Mouse (Mus musculus): ENCODE measurements at regions not wholly inside any gene's neighbourhood (a gene's known extent, or its start where the extent isn't known, plus 50 kb on each side); places are given as distances from the start of the nearest gene placed in this dataset.

DNA sequence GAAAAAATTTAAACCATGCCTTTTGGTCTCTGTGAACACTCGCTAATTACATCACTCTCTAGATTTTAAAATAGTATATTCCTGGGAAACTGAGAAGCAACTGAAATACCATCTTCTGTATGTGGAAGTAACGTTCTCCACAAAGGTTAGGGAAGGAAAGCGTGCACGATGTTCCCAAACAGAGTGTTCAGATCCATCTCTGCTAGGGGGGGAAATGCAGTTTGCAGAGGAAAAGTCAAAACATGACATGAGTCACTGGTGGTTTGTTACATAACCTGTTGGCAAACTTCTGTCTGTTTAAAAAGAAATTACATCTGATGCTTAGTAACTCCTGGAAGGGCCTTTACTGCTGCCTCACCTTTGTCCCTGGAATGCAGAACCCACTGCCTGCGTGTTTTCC, 314.2 kb downstream of the Dcdc2c start:
- TF ChIP-seq POLR2A (IDR thresholded peaks at IDR 0.05; ENCODE audit: insufficient read depth, low read depth, low read length) (no peak), CTCF (IDR thresholded peaks at IDR 0.05; ENCODE audit: insufficient read depth, low read depth, low read length) (no peak)
- 73% methylated on average over 5 of the region's 5 CpGs for WGBS
- no peak overlapping the region for H3K27ac ChIP-seq (ENCODE audit: insufficient read depth, low read depth, low read length)

DNA sequence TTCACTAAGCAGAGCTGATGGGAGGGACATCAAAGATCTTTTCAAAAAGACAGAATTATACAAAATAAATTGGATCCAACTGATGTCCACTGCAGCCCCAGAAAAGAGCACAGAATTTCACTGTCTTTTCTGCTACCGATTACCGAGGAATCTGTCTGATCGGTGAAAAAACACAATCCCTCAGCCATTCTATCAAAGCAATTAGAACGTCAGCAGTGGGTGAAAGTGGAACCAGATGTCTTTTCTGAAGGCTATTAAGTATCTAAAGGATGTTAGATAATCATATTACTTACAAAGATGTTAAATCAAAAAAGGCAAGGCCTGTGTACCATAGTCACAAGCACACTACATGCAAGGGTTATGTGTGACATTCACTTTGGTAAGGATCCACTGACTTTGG, 315.2 kb downstream of the Dcdc2c start:
- H3K4me3 ChIP-seq (ENCODE audit: insufficient read depth, low read depth, low read length), result no peak overlapping the region
- no peaks in the 10 kb centered on the region for H3K4me1 ChIP-seq (ENCODE audit: control insufficient read depth, insufficient read depth, low read length)
- TF ChIP-seq POLR2A (IDR thresholded peaks at IDR 0.05; ENCODE audit: insufficient read depth, low read depth, low read length) (no peak), CTCF (IDR thresholded peaks at IDR 0.05; ENCODE audit: insufficient read depth, low read depth, low read length) (no peak)
- 72% methylated on average over 4 of the region's 4 CpGs for WGBS
- no peak overlapping the region for H3K27ac ChIP-seq (ENCODE audit: insufficient read depth, low read depth, low read length)

More for the DNA sequence above, 314.2 kb downstream of the Dcdc2c start:
- Histone ChIP-seq H3K4me3 (ENCODE audit: insufficient read depth, low read depth, low read length) (no peak overlapping the region), H3K4me1 (ENCODE audit: control insufficient read depth, insufficient read depth, low read length) (no peaks in the 10 kb centered on the region)

DNA sequence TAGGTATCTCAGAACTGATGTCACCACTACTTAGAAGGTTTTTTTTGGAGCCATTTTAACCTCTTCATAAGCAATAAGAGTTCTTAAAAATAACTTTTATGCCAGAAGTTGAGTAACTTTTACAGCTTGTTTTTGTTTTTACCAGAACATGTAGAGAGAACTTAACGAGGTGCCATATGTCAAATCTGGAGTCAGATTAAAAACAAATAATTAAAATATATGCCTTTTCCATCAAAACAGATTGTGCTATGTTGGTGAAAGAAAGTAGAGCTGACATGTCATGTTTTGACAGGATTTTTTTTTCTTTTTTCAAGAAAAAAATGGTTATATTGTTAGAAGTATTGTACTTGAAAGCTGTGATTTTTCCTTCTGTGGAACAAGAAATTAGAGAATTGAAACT, 349.4 kb downstream of the Dcdc2c start:
- 88% methylated on average over 1 of the region's 1 CpGs for WGBS
- Histone ChIP-seq H3K27ac (ENCODE audit: insufficient read depth, low read depth, low read length) (no peak overlapping the region), H3K4me3 (ENCODE audit: insufficient read depth, low read depth, low read length) (no peak overlapping the region), H3K4me1 (ENCODE audit: control insufficient read depth, insufficient read depth, low read length) (no peaks in the 10 kb centered on the region)
- TF ChIP-seq CTCF (IDR thresholded peaks at IDR 0.05; ENCODE audit: insufficient read depth, low read depth, low read length) (no peak), POLR2A (IDR thresholded peaks at IDR 0.05; ENCODE audit: insufficient read depth, low read depth, low read length) (no peak)

DNA sequence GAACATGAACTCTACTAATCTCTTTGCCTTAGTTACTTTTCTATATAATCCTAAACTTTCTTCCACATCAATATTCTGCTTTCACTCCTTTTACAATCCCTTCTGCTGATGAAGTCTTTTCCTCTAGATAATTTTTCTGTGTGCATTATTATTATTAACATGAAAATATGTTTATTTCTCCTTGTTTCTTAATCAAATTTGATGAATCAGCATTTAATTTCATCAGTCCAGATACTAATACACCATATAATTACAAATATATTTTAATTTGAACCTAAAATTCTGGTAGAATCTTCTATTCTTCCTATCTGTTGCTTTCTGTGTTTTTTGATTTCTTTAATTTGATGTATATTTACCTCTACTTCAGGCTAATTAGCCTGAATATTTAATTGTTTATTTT, 365.5 kb downstream of the Dcdc2c start:
- no peaks in the 10 kb centered on the region for H3K4me1 ChIP-seq (ENCODE audit: control insufficient read depth, insufficient read depth, low read length)
- no peak overlapping the region for H3K4me3 ChIP-seq (ENCODE audit: insufficient read depth, low read depth, low read length)
- TF ChIP-seq CTCF (IDR thresholded peaks at IDR 0.05; ENCODE audit: insufficient read depth, low read depth, low read length) (no peak), POLR2A (IDR thresholded peaks at IDR 0.05; ENCODE audit: insufficient read depth, low read depth, low read length) (no peak)
- H3K27ac ChIP-seq (ENCODE audit: insufficient read depth, low read depth, low read length), result no peak overlapping the region

DNA sequence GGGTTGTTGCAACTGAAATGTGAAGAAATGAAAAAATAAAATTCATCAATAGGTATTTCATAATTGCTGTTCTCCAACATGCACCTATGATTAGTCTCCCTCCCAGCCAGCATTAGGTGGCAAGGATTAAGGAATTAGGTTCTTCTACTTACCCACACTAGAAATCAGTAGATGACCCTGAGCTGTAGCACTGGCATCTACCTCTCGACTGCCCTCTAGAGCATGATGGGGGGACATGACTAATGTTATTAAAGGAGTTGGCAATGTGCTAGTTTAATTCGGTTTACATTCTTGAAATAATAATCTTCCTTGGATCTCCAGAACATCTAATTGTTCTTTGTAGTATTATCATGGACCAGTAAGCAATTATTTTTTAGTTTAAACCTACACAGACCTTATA, 370.9 kb downstream of the Dcdc2c start:
- no peak overlapping the region for H3K27ac ChIP-seq (ENCODE audit: insufficient read depth, low read depth, low read length)
- no peaks in the 10 kb centered on the region for H3K4me1 ChIP-seq (ENCODE audit: control insufficient read depth, insufficient read depth, low read length)
- no peak for TF ChIP-seq CTCF (IDR thresholded peaks at IDR 0.05; ENCODE audit: insufficient read depth, low read depth, low read length)
- no peak for TF ChIP-seq POLR2A (IDR thresholded peaks at IDR 0.05; ENCODE audit: insufficient read depth, low read depth, low read length)
- H3K4me3 ChIP-seq (ENCODE audit: insufficient read depth, low read depth, low read length), result no peak overlapping the region
- WGBS, result 64% methylated on average over 2 of the region's 2 CpGs

DNA sequence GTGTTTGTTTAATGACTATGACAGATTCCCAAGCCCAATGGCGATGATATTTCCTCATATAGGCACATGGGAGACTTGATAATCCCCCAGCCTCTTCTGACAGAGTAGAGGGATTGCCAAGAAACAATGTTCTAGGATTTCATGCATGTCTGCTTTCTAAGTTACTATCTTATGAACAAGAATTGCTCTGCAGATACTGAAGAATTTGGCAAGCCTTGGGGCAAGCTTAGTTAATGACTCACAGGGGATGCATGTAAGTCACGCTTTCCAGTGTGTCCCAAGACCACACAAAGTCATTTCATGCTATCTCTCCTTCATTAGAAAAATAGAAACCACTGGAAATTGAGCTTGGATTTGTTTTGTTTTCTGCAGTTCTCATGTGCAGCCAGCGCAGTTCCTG, 376.2 kb downstream of the Dcdc2c start:
- 77% methylated on average over 3 of the region's 3 CpGs for WGBS
- H3K27ac ChIP-seq (ENCODE audit: insufficient read depth, low read depth, low read length), result no peak overlapping the region

DNA sequence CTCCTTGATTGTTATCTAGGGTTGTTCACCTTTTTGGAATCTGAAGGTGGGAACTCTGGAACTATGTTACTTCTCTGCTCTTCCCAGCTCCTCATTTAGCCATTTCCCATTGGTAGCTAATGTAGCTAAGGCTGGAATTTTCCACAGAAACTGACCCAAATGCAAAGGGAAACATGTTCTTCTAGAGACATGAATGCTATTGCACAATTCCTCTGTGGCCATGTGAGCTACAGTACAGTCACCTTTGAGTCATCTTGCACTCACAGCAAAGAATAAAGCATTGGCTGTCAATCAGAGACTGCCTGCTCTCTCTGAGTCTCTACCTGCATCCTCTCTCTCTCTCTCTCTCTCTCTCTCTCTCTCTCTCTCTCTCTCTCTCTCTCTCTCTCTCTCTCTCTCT, 378.1 kb downstream of the Dcdc2c start:
- Histone ChIP-seq H3K27ac (ENCODE audit: insufficient read depth, low read depth, low read length) (no peak overlapping the region), H3K4me3 (ENCODE audit: insufficient read depth, low read depth, low read length) (no peak overlapping the region), H3K4me1 (ENCODE audit: control insufficient read depth, insufficient read depth, low read length) (no peaks in the 10 kb centered on the region)
- no peak for TF ChIP-seq POLR2A (IDR thresholded peaks at IDR 0.05; ENCODE audit: insufficient read depth, low read depth, low read length)
- TF ChIP-seq CTCF (IDR thresholded peaks at IDR 0.05; ENCODE audit: insufficient read depth, low read depth, low read length), result no peak

More for the DNA sequence above, 376.2 kb downstream of the Dcdc2c start:
- Histone ChIP-seq H3K4me1 (ENCODE audit: control insufficient read depth, insufficient read depth, low read length) (no peaks in the 10 kb centered on the region), H3K4me3 (ENCODE audit: insufficient read depth, low read depth, low read length) (no peak overlapping the region)
- TF ChIP-seq CTCF (IDR thresholded peaks at IDR 0.05; ENCODE audit: insufficient read depth, low read depth, low read length) (no peak), POLR2A (IDR thresholded peaks at IDR 0.05; ENCODE audit: insufficient read depth, low read depth, low read length) (no peak)

DNA sequence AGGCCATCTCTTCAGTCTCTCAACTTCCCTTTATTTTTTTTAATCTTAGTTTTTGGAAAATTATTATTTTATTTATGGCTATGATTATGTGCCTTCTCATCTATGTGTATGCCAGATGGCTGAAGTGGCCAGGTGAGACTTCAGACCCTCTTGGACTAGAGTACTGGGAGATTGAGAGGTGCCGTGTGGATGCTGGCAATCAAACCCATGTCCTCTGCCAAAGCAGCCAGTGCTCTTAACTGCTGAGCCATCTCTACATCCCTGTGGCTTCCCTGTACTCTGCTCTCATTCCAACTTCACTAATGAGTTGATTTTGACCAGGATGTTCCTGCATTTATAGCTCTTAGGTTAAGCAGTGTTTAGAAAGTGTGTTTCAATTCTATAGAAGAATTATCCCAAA, 393.4 kb downstream of the Dcdc2c start:
- H3K4me3 ChIP-seq (ENCODE audit: insufficient read depth, low read depth, low read length), result no peak overlapping the region
- TF ChIP-seq POLR2A (IDR thresholded peaks at IDR 0.05; ENCODE audit: insufficient read depth, low read depth, low read length) (no peak), CTCF (IDR thresholded peaks at IDR 0.05; ENCODE audit: insufficient read depth, low read depth, low read length) (no peak)
- H3K27ac ChIP-seq (ENCODE audit: insufficient read depth, low read depth, low read length), result no peak overlapping the region
- 88% methylated on average over 1 of the region's 1 CpGs for WGBS
- no peaks in the 10 kb centered on the region for H3K4me1 ChIP-seq (ENCODE audit: control insufficient read depth, insufficient read depth, low read length)

DNA sequence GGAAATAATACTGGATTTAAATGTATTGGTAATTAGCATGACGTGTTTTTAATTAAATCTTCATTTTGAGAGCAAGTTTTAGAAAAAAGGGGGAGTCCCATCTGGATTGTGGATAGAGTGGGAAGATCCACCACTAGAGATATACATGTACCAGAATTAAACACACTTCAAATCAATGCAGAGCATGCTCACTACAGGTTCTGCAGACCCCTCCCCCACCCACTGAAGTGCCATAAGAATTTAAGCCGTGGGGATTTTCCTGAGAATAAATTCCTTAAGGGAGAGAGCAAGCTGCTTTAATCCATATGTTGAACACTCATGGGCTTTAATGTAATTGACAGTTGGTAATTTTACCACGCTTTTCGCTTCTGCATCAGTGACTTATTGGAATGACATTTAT, 401.4 kb downstream of the Dcdc2c start:
- H3K4me1 ChIP-seq (ENCODE audit: control insufficient read depth, insufficient read depth, low read length), result no peaks in the 10 kb centered on the region
- WGBS, result 73% methylated on average over 4 of the region's 4 CpGs
- TF ChIP-seq POLR2A (IDR thresholded peaks at IDR 0.05; ENCODE audit: insufficient read depth, low read depth, low read length) (no peak), CTCF (IDR thresholded peaks at IDR 0.05; ENCODE audit: insufficient read depth, low read depth, low read length) (no peak)
- H3K4me3 ChIP-seq (ENCODE audit: insufficient read depth, low read depth, low read length), result no peak overlapping the region
- H3K27ac ChIP-seq (ENCODE audit: insufficient read depth, low read depth, low read length), result no peak overlapping the region

Data from olfactory bulb, adult 2 months (tissue).